Comparison of ENCODE assay signal across 16 mouse cellular contexts in genomic region chr15:70605251-70605650, GRCm38 (mm10).
"Had no signal": no experiment of that assay in that cellular context is flagged by ENCODE, and none has a peak within 500 bp of the region (broad histone marks: within the 10 kb centered on the region; RNA-seq: fewer than 3 reads in every experiment).

No protein-coding gene starts in this region.

- H3K9ac ChIP-seq: kidney, embryonic 15.5 days; limb, embryonic 12.5 days; liver, embryonic 13.5 days; liver, postnatal 0 days; lung, embryonic 15.5 days; midbrain, embryonic 15.5 days; stomach, embryonic 15.5 days had no signal

- H3K4me3 ChIP-seq: kidney, embryonic 15.5 days; limb, embryonic 12.5 days; liver, embryonic 13.5 days; lung, embryonic 15.5 days; megakaryocyte, embryonic 14.5 days; midbrain, embryonic 15.5 days; stomach, embryonic 15.5 days had no signal

- DNase-seq: kidney, adult 2 months; kidney, postnatal 14 days; liver; liver, embryonic 13.5 days; liver, postnatal 0 days; lung, postnatal 14 days; right cerebral cortex, postnatal 14 days; thymus, postnatal 14 days had no signal

- ATAC-seq: liver, postnatal 0 days; midbrain, embryonic 15.5 days had no signal

- H3K36me3 ChIP-seq: kidney, embryonic 15.5 days; limb, embryonic 12.5 days; liver, embryonic 13.5 days; lung, embryonic 15.5 days; midbrain, embryonic 15.5 days; stomach, embryonic 15.5 days had no signal

- H3K27me3 ChIP-seq: kidney, embryonic 15.5 days; limb, embryonic 12.5 days; liver, embryonic 13.5 days; lung, embryonic 15.5 days; megakaryocyte, embryonic 14.5 days; midbrain, embryonic 15.5 days; stomach, embryonic 15.5 days had no signal

- H3K9me3 ChIP-seq: kidney, embryonic 15.5 days; limb, embryonic 12.5 days; liver, embryonic 13.5 days; lung, embryonic 15.5 days; megakaryocyte, embryonic 14.5 days; midbrain, embryonic 15.5 days; stomach, embryonic 15.5 days had no signal

- H3K27ac ChIP-seq: kidney, embryonic 15.5 days; limb, embryonic 12.5 days; liver, embryonic 13.5 days; lung, embryonic 15.5 days; macrophage; midbrain, embryonic 15.5 days; stomach, embryonic 15.5 days had no signal

- H3K4me2 ChIP-seq: kidney, embryonic 15.5 days; limb, embryonic 12.5 days; liver, embryonic 13.5 days; lung, embryonic 15.5 days; midbrain, embryonic 11.5 days; midbrain, embryonic 15.5 days; stomach, embryonic 15.5 days had no signal

- H3K4me1 ChIP-seq: kidney, embryonic 15.5 days; limb, embryonic 12.5 days; liver, embryonic 13.5 days; lung, embryonic 15.5 days; megakaryocyte, embryonic 14.5 days; midbrain, embryonic 15.5 days; stomach, embryonic 15.5 days had no signal
